Mouse (Mus musculus) megakaryocyte-erythroid progenitor cell, adult 5 weeks (primary cell): Measurements from ENCODE around the gene Atf6b. TPM values are rescaled to one million over a fixed set of nuclear protein-coding genes. Genes with fewer than 3 reads are reported as not detected.

Experiments
- polyA plus RNA-seq: library from polyadenylated mRNA; stranded (reverse); fragments of >175 nt; gene quantifications from 2 replicates; pipeline ENCODE4 v1.2.3, GENCODE M21; 2012

Gene Atf6b
- polyA plus RNA-seq: 184 and 230 TPM in 2 replicates

GRCm38 (mm10) chr17:34646906-34647787 lies at the start of gene Atf6b:
Gene Atf6b (plus strand): TSS chr17:34647146.

GRCm38 (mm10) chr17:34597566-34598095 lies 49.3 kb upstream of the Atf6b start, which contains the start of gene Ager:
Gene Ager (plus strand): TSS chr17:34597862.

GRCm38 (mm10) chr17:34603375-34604060 lies 43.4 kb upstream of the Atf6b start, which contains the start of gene Rnf5:
Gene Rnf5 (minus strand): TSS chr17:34603690.

GRCm38 (mm10) chr17:34604061-34604508 lies 42.9 kb upstream of the Atf6b start, which contains the start of gene Agpat1:
Gene Agpat1 (plus strand): TSS chr17:34604262.

GRCm38 (mm10) chr17:34615871-34616270 lies 31.1 kb upstream of the Atf6b start, which contains the start of gene Egfl8:
Gene Egfl8 (minus strand): TSS chr17:34615971.

GRCm38 (mm10) chr17:34627943-34628643 lies 18.9 kb upstream of the Atf6b start, which contains the start of gene Ppt2:
Gene Ppt2 (minus strand): TSS chr17:34628510.

GRCm38 (mm10) chr17:34629221-34629751 lies 17.7 kb upstream of the Atf6b start, which contains the start of gene Prrt1:
Gene Prrt1 (plus strand): TSS chr17:34629533.

GRCm38 (mm10) chr17:34644608-34645007 lies 2.3 kb upstream of the Atf6b start, which contains the start of gene Fkbpl:
Gene Fkbpl (plus strand): TSS chr17:34644764.

GRCm38 (mm10) chr17:34670235-34670634 lies 23.3 kb downstream of the Atf6b start, which contains the start of gene Tnxb:
Gene Tnxb (plus strand): TSS chr17:34670535.

Other genes with a start within 250 kb of the Atf6b start
- 0.09 and 0.53 TPM in 2 replicates for gene BC051142, start 248.3 kb upstream of the Atf6b start, polyA plus RNA-seq
- gene Btnl4, start 169.8 kb upstream of the Atf6b start, polyA plus RNA-seq: not detected in 2 replicates
- gene Btnl6, start 129.8 kb upstream of the Atf6b start, polyA plus RNA-seq: not detected in 2 replicates
- gene Notch4, start 82.9 kb upstream of the Atf6b start, polyA plus RNA-seq: 2.6 and 3.1 TPM in 2 replicates
- 351 and 421 TPM in 2 replicates for gene Gpsm3, start 57.3 kb upstream of the Atf6b start, polyA plus RNA-seq
- 81.6 and 90.2 TPM in 2 replicates for gene Pbx2, start 55.9 kb upstream of the Atf6b start, polyA plus RNA-seq
- gene Ager, start 49.3 kb upstream of the Atf6b start, polyA plus RNA-seq: 7.3 and 10.8 TPM in 2 replicates
- gene Rnf5, start 43.5 kb upstream of the Atf6b start, polyA plus RNA-seq: 65.9 and 70.5 TPM in 2 replicates
- 119 and 139 TPM in 2 replicates for gene Agpat1, start 42.9 kb upstream of the Atf6b start, polyA plus RNA-seq
- 3.9 and 4.4 TPM in 2 replicates for gene Egfl8, start 31.2 kb upstream of the Atf6b start, polyA plus RNA-seq
- gene Ppt2, start 18.6 kb upstream of the Atf6b start, polyA plus RNA-seq: 185 and 189 TPM in 2 replicates
- 2.5 and 3.4 TPM in 2 replicates for gene Prrt1, start 17.6 kb upstream of the Atf6b start, polyA plus RNA-seq
- gene Fkbpl, start 2.4 kb upstream of the Atf6b start, polyA plus RNA-seq: 8.3 and 8.4 TPM in 2 replicates
- 0.02 TPM in 2 replicates for gene Tnxb, start 23.4 kb downstream of the Atf6b start, polyA plus RNA-seq
- 0.17 and 0.61 TPM in 2 replicates for gene C4b, start 96.7 kb downstream of the Atf6b start, polyA plus RNA-seq
- gene Cyp21a1, start 157.4 kb downstream of the Atf6b start, polyA plus RNA-seq: not detected in 2 replicates
- gene Stk19, start 189.8 kb downstream of the Atf6b start, polyA plus RNA-seq: 65.1 and 75.3 TPM in 2 replicates
- gene Dxo, start 189.9 kb downstream of the Atf6b start, polyA plus RNA-seq: 106 TPM in 2 replicates
- gene Skiv2l, start 203.1 kb downstream of the Atf6b start, polyA plus RNA-seq: 63.8 and 69.0 TPM in 2 replicates
- gene Nelfe, start 203.2 kb downstream of the Atf6b start, polyA plus RNA-seq: 308 and 315 TPM in 2 replicates
- gene Cfb, start 215.4 kb downstream of the Atf6b start, polyA plus RNA-seq: 0.13 TPM in 1 of 2 replicates, not detected in the other
- 51.5 and 66.6 TPM in 2 replicates for gene Zbtb12, start 232.3 kb downstream of the Atf6b start, polyA plus RNA-seq
- not detected in 2 replicates for gene Gm20547, start 234.9 kb downstream of the Atf6b start, polyA plus RNA-seq